Mouse (Mus musculus) neural tube, embryonic 10.5 days (tissue): ENCODE results near the gene Irf8.
"Not testable (repeated sequence)": the region's sequence is repeated elsewhere in the genome, so short reads cannot be mapped to it uniquely, and the experiment has no call there.

Experiments used
- DNase-seq: peaks from one replicate; pipeline ENCODE4 v3.0.0-alpha.2; 2017; ENCODE audit warnings: low spot score; ENCODE audit errors: extremely low spot score

The Irf8 gene

DNA sequence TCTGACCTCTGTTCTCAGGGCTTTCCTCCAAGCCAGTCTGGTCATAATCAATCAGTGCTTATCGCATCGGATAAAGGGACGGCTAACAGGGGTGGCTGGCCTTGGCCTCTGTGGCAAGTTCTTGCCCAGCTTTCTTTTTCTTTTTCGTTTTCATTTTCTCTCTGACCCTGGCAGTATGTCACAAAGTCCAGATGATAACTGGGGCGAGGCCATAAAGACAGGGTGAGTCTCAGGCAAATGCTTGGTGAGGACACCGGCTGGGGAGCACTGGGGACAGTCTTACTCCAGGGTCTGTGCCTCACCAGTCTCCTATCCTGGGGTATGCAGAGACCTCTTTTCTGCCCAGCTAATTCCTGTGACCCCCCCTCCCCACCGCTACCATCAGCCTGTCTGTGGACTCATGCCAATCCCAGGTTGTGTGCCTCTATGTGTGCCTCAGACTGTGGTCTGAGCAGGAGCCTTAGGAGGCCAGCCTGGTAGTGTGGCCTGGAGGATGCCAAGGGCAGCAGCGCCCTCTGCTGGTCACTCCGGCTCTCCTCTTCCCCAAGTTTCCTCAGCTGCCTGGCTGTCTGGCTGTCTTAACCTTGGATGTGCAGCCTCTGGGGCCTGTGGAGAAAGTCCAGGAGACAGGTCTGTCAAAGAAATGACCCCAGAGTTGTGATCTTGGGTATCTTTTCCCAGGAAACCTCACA lies 59.9 kb downstream of the Irf8 start:
- peak; percentile 90 for DNase-seq

- DNase-seq: no peak
Observed at GRCm38 (mm10) chr8:120797019-120797727, 61.0 kb downstream of the Irf8 start.

DNA sequence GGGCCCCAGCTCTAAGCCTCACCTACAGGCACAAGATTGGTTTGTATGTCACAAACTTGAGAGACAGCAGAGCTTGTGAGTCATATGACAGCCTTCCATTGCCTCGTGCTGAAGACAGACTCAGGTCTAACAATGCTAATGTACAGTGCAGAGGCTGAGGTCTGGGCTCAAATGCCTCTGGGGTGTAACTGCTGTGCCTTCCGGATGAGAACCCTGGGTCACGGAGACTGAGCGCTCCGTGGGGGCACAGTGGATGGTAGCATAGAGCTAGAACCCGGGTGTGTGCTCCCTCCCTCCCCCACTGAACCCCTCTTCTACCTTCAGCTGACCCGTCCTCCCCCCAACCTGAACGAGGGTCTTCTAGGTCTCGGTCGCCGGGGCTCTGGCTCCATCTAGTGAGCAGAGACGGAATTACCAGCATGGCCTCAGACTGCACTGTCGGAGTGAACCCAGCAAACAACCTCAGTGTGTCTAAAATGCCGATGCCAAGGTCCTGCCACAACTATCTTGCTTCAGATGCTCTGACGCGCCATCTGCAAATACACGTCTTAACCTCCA lies 64.2 kb downstream of the Irf8 start:
- DNase-seq: peak; percentile 76

DNA sequence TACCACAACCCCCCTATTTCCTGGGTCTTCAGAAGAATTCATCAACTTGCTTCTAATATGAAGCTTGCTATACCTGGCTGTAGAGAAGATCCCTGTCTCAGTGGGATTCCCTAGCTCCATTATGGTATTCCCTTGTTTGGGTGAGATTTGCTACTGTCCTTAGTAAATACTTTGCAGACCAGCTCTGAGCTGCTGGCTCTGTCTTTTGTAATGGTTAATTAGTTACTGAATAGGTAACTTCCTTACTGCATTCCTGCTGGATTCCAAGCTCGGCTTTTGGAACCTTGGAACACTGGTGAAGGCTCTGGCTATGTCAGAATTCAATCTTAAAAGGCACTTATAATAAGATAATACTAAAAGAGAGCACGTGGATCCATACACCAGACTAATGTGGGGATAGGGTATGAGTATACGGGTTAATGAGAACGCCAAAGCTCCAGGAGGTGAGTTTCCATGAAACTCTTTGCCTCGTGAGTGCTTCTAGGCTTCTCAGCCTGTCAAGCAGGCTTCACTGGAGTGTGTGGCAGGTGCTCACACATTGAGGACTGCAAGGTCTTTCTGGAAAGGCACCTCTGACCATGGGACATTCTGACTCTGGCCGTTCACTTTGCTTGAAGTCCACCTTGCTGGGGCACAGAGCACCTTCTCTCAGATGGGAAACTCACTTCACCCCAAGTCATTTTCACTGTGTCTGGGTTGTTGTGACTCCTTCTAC lies 67.7 kb downstream of the Irf8 start:
- DNase-seq: not testable (repeated sequence)

DNA sequence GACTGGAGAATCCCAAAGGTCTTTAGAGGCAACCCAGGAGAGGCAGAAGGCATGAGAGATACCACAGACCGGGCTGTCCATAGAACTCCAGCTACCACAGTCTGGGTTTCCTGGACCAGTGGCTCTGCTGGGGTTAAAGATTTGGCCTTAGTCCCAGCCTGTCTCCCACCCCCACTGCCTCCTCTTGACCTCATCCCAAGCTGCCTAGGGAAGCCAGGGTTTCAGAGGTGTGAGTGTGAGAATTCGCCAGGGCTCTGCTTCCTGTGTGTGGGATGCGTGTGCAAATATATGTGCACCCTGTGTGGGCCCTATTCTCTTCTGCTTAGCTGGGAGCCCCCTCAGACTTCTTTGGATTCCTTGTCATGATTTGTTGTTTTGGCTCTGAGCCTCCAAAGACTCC lies 68.6 kb downstream of the Irf8 start:
- DNase-seq: no peak
